Mouse (Mus musculus): Measurements from ENCODE around the gene Cant1.

Cant1 gene

DNA sequence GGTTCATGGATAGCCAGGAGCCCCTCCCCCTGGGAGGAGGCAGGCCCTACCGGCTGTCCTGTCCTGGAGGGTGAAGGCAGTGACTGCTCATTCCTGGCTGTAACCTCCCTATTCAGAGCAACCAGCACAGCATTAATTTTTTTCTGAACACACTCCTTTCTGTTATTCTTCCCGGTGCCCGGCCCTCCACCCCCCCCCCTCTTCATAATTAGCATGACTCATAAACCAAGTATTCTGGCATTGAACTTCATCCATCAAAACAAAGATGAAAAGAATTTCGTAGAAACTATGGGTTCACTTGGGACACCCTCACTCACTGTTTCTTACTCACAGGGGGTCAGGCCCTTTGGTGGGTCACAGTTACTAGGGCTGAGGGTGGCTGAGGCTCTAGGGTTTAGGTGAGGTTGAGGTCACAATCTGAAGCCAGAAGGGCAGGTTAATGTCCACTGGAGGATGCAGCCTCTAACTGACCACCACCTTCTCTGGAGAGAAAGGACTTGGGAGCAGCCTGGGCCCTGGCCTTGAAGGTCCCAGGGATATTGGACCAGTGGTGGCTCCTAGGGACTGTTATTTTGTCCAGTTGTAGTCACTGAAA is 11.5 kb upstream of the Cant1 start:
- DNase-seq (ENCODE audit: low spot score in 2 of 2) = no peak

DNA sequence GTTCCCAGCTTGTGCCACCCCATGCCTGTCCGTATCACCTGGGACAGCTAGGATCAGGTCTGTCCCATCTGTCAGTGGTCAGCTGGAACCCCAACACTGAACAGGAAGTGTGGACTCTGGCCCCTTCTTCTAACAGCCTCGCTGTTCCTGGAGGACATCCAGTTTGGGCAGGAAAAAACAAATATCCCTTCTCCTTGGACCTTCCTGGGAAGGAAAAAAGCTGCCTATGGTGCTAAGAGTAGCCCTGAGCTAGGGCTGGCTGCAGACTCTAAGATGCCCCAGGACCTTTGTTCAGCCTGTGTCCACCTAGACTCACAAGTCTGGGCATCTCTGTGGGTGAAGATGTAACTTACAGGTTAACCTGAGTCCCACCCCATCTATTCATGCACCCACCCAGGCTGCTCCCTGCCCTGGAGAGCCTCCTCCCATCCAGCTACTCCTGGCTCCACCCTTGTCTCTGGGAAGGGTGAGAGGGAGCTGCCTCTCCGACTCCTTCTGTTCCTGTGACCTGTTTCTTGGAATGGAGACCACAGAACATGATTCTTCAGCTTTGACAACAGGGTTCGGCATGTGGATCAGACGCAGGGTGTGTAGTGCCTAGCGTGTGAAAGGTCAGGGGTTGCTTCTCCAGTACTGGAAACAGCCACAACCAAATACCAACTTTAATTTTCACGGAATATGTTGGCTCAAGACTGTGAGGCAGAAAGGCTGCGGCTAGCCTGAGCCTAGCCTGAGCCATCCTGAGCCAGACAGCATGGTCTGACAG is 10.2 kb upstream of the Cant1 start:
- DNase-seq (ENCODE audit: low spot score in 2 of 2) = no peak

DNA sequence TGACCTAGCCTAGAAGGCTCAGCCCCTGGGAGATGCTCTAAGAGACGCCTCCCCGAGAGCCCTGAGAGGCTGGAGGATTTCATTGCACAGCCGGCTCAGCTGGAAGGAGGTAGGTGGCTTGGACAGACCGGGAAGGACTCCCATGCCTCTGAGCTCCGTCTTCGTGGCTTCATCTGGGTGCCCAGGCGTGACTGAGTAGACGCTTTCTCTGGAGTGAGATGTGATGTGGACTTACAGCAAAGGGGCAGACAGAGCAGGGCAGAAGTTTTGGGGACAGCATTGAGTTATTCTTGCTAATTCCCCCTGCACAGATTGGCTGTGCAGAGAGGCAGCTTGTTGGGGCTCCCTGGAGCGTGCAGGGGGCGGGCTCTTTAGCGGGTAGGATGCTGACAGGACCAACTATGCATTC is 9.6 kb upstream of the Cant1 start:
- no peak for DNase-seq (ENCODE audit: low spot score in 2 of 2)

DNA sequence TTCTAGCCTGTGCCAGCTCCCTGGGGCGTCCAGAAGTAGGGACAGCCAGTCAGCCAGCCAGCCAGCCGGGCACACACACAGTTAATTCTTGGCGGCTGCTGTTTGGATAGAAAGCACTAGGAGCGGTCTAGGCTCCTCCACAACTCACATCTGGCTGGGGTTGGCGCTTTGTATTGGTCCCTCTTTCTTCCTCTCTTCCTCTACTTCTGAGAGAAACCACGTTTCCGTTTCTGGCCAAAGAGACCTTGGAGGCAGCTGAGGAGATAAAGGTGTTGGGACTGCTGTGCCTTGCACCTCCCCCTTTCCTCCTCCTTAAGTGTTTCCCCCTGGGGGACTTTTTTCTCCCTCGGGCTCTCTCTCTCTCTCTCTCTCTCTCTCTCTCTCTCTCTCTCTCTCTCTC is 9.1 kb upstream of the Cant1 start, which contains the start of gene C1qtnf1:
C1qtnf1 (plus strand) TSS at position 218 of the 400 bp plus-strand sequence.
- no peak for DNase-seq (ENCODE audit: low spot score in 2 of 2)

DNA sequence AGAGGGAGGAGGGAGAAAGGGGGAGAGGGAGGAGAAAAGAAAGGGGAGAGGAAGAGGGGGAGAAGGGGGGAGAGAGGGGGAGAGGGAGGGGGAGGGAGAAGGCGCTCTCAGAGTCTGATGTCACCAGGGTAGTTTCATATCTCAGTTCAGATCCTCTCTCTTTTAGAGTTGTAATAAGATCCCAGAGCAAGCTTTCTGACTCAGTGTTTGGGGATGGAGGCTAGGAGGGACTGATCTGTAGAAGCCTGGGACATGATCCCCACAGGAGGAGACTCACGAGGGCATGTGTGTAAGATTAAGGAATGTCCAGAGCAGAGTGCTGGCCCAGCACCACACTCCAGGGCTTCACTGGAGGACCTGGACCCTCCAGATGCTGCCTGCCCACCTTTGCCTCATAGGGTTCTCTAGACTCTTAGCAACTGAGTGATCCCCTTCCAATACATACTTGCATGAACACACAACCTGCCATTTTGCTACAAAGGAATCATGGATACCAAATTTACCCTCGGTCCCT is 8.4 kb upstream of the Cant1 start:
- no peak for DNase-seq (ENCODE audit: low spot score in 2 of 2)

DNA sequence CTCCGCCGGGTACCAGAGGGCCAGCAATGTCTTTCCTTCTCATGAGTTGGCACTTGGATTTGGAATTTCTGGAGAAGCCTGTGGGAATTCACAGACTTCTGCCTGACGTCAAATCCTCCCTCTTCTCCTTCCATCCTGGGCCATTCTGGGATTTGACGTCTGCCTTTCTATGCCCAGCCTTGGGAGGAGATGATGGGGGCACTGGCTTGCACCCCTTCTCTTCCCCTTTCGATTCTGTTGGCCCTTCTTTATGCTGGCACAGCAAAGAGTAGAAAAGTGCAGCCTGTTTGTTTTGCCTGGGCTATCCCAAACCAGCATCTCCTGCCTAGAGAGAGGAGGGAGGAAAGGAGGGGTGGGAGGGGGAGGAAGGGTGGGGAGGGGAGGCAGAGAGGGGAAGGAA is 7.9 kb upstream of the Cant1 start:
- DNase-seq (ENCODE audit: low spot score in 2 of 2) = no peak

DNA sequence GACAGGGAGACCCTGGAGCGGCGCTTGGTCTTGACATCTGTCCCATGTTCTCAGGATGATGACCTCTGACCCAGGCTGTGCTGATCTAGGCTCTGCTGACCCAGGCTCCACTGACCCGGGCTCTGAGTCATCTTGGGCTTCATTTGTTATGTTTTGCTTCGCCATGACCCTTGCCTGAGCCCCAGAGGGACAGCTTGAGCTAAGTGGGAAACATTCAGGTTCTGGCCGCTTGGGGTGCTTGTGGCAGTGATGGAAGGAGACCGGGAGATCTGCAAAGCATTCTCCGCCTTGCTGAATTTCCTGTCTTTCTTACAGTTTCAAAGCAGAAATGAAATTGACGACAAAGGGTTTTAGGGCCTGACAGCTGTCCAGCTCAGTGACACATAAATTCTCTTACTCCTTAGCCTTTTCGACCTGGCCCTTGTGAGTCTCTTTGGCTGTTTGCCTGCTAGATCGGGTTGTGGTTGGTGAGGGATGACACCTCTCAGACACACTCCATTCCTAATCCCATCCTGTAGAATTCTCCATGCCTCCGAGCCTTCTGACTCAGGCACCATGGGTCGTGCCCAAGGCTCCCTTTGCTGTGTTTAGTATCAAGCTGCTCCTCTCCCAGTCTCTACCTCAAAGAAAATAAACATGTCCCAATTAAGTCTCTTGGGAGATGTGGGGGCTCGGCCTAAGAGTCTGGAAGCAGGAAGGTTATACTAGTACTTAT is 5.9 kb upstream of the Cant1 start:
- DNase-seq (ENCODE audit: low spot score in 2 of 2) = no peak

DNA sequence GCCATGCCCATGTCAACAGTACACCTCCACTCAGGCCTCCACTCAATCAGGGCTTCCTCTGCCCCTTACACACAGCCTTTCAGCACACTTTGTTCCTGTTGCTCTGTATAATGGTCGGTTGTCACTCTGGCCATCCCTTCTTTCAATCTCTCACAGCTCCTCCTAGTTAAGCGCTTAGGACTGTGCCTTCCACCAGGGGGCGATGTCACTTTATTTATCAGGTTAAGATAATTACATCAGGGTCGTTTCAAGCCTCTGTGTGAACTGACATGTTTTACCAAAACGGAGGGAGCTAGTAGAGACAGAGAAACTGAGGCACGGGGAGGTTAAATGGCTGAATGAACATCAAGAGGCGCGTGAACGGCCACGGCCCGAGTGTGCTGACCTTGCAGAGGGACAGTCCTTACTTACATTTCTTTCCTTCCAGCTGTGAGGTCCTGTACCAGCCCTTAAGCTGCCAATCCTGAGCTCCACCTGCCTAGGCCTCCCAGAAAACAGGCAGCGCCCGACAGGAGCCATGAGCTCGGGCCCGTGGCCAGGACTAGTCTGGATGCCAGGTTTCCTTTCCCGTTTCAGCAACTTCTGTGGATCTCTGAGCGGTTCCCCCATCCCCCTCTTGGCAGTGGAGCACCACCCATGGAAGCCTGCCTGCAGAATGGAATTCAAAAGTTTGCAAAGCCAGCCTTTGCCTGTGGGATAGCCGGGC is 4.5 kb upstream of the Cant1 start:
- peak in 1 of 2 experiments; percentile 75 for DNase-seq (ENCODE audit: low spot score in 2 of 2)

DNA sequence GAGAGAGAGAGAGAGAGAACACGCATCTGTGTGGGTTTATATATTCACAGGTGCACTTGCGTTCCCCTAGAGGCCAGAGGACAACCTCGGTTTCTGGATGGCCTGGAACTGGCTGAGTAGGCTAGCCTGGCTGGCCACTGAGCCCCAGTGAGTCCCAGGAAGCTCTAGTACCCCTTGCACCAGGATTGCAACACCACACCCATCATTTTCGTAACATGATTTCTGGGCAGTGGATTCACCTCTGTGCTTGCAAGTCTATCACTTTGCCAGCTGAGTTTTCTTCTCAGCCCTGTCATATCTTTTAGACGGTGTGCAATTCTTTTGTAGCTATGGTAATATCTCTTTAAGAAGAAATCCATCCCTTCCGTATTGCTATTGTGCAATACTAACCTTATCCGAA is 1.4 kb upstream of the Cant1 start:
- no peak for DNase-seq (ENCODE audit: low spot score in 2 of 2)

DNA sequence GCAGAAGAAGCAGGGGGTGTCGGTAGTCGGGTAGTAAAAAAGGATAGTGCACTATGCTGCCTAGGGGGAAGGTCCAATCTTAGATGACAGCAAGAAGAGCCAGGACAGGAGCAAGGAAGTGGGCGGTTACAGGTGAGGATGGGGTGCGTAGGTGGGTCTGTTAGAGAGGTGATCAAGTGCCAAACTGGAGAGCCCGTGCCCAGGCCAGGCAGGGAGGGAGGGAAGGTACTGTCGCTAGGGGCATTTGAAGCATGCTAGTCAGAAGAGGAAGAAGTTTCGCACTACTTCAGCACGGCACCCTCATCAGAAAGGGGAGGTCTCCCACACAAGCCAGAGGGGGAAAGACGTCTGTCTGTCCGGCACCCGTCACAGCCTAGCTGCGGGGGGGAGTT is 448 bp downstream of the Cant1 start:
- peak in 1 of 2 experiments; percentile 42 for DNase-seq (ENCODE audit: low spot score in 2 of 2)

DNA sequence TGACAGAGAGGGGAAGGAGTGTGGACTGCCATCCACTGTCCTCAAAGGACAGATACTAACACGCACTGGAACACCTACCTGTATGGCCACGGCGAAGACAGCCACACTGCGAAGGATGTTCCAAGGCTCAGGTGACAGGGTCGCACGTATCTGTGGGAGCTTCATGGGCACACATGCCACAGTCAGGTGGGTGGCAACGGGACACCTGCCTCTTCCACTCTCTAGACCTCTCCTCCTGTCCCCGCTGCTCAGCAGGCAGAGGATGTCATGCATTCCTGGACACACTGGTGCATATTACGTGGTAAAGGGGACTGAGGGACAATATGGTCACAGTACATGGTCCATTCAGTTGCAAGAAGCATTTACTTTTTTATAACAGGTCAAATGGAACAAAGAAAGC is 1.4 kb downstream of the Cant1 start:
- DNase-seq (ENCODE audit: low spot score in 2 of 2) = no peak

DNA sequence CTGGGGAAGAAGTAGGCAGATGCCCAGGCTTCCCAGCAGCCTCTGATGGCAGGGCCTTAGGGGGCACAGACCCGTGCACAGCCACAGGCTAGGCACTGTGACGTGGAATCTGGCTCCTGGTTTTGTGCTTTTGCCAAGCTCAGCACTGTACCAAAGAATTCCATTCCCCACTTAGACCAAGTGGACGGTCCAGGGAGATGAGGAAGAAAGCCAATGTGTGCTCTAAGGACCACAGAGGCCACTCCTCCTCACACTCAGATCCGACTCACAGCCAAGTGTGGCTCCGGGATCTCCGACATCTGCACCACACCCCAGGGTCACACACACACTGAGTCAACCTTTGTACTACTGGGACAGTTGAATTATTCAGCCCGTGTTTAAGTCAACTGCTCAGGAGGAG is 2.8 kb downstream of the Cant1 start:
- no peak for DNase-seq (ENCODE audit: low spot score in 2 of 2)

DNA sequence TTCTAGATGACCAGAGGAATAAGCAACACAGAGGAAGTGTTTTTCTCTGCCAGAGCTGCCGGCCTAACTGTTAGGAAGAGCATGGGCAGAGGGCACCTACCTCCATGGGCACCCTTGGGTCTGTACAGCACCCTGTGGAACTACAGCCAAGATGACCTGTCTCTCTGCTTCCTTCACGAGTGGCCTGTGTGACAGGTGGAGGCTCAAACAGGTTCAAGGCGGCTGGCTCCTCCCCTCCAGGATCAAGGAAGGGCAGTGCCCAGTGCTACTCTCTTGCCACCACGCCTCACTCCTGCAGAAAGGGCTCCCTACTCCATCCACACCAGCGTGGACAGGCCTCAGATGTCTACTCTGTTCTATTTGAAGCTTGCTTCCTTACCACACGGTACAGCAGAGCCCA is 3.3 kb downstream of the Cant1 start:
- no peak for DNase-seq (ENCODE audit: low spot score in 2 of 2)

DNA sequence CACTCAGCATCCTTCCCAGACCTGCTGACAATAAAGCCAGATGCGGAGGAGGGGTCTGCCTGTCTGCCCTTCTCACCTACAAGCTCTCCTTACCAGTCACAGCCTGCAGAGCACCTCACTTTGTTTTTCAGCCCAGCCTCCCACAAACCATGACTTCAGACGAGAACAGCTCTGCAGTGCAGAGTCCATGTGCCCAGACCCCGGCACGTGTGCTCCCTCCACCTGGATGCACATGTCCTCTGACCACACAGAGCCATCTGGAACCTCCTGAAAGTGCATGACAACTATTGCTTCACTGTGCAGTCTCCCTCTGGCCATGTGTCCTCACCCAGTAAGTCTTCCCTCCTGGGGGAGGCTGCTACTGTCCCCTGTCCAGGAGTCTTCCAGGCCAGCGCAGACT is 4.6 kb downstream of the Cant1 start:
- DNase-seq (ENCODE audit: low spot score in 2 of 2) = no peak

DNA sequence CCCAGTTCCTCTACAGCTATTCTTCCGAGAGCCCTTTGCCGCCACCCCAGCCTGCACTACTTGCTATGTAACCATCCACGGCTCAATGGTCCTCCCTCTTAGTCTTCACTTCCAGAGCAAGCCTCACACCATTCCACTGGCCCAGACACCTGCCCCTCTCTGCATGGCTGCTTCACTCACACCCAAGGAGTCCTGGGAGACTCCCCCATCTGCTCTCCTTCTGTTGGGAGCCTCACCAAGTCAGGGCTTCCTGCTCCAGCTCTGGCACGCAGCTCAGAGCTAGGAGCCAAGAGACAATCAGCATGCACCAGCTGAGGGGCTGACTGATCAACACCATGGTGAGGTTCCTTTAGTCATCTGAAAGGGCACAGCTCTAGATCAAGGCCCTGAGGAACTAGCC is 5.8 kb downstream of the Cant1 start:
- DNase-seq (ENCODE audit: low spot score in 2 of 2) = no peak

DNA sequence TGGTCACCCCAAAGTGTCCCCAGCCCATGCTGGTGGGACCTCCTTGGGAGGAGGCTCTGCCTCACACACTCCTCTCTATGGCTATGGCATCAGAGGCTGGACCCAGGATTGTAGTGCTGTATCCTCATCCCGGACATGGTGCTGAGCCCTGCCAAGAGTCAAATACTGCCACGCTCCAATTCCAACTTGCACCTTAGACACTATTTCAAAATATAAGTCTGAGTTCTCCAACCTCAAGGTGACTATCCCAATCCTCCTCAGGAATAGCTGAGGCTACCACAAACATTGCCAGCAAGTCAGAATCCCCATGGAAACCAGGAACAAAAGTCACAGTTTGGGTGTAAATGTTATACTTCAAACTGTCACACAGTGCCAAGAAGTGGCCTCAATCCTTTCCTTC is 6.3 kb downstream of the Cant1 start:
- no peak for DNase-seq (ENCODE audit: low spot score in 2 of 2)

DNA sequence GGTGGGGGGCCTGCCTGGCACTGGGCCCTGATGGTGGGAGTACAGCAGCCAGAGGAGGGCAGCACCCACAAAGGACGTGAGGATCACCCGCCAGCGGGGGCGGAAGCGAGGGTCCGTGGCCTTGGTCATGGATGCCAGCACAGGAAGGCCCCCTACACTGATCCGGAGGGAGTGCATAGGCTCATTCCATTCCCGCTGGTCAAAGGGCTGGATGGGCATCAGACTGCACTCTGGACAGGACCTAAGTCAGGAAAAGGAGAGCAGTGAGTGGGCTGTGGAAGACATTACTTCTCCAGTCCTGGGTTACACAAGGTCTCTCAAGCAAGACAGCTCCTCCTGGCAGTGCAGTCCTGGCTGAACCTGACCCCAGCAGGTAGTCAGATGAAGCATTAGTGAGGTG is 7.6 kb downstream of the Cant1 start:
- no peak for DNase-seq (ENCODE audit: low spot score in 2 of 2)

DNA sequence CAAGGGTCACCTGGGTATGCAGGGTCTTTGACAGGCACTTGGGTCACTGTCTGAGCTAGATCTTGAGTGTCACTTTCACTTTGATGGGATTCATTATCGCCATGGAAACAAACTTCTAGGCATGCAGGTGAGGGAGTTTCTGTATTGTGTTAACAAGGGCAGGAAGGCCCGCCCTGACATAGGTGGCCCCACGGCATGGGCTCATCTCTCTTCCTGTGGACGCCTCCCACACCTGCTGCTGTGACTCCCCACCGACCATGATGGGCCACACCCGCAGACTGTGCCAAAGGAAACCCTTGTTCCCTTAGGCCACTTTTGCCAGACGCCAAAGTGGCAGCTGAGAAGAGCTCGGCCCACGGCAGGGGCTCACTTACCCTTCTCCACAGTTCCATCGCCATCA is 8.4 kb downstream of the Cant1 start:
- DNase-seq (ENCODE audit: low spot score in 2 of 2) = no peak

DNA sequence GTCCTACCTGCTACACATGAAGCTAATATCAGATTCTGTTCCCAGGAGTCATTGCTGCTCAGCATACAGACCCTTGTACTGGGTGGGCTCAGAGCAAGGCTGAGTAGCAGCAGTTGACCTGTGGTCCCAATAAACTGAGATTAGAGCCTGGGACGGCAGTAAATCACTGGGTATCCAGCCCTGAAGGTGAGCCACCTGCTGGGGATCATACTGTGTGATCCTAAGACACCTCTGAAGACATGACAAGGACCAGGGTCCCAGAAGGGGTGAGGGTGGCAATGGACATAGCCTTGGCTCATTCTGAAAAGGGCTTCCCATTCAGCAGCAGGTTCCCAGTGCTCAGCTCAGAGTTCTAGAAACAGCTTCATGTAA is 8.8 kb downstream of the Cant1 start:
- DNase-seq (ENCODE audit: low spot score in 2 of 2) = no peak

DNA sequence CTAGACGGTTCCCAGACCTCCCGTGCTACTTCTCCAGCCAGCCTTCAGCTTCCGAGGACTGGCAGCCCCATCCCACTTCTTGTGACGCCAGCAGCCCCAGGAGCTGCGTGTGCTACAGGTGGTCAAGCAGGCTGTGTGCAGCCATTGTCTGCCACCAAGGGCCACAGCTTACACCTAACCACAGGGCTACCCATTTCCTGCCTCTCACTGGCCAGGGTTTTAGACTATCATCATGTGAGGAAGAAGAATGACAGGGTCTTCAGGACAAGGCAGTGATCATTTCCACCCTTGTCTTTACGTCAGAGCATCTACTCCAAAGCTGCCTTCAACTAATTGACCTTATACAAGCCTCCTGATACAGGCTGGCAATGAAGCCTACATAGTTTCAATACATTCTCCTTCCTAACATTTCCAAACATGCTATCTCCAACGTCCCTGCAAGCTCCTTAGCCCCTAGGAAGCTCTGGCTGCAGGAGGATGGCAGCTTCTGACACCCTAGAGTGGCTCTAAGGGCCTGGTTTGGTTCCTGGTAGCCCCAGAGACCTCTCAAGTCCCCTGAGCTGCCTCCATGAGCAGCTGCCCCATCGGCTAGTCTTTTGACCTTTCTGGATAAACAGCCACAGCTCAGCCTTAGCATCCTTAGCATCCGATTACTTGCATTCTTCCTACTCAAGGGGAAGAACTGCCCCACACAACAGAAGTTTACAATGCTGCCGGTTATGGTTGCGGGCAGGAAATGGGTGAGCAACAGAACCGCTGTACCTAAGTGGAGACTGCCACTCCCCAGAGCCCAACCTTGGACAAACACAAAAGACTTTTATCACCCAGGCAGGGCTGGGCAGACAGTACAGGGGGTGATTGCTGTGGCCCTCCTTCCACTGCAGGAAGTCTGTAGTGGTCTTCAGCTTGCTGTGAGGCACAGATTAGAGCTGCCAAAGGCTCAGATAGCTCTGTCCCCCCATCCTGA is 9.5 kb downstream of the Cant1 start:
- DNase-seq (ENCODE audit: low spot score in 2 of 2) = no peak
